Mouse (Mus musculus) midbrain, postnatal 0 days (tissue): ENCODE data around the gene Epha1. TPM values are rescaled to one million over a fixed set of nuclear protein-coding genes. Genes with fewer than 3 reads are reported as not detected.
A peak's percentile ranks its signal among the peaks of the same experiment; 100 is the strongest.

ENCODE experiments used
- ATAC-seq: fragments of 200-750 bp; cut with Nextera tagmentation; 2 replicates; pipeline ENCODE4 v1.8.0; 2017; ENCODE audit warnings: moderate number of reproducible peaks, mild to moderate bottlenecking, moderate TSS enrichment, moderate library complexity; ENCODE audit not compliant: low FRiP score
- DNase-seq: peaks from one replicate; pipeline ENCODE4 v3.0.0-alpha.2; 2015; ENCODE audit warnings: low spot score
- H3K27ac ChIP-seq: fragments of 300-500 bp; sonication (generic); 2 replicates; pipeline ENCODE4 v1.5.1; 2014; ENCODE audit warnings: low read depth, mild to moderate bottlenecking, low read length, mixed read lengths
- H3K27me3 ChIP-seq: fragments of 300-500 bp; sonication (generic); 2 replicates; pipeline ENCODE4 v1.6.1; 2014; ENCODE audit warnings: low read length, control low read depth, mixed read lengths; ENCODE audit not compliant: insufficient read depth
- H3K36me3 ChIP-seq: fragments of 300-500 bp; sonication (generic); 2 replicates; pipeline ENCODE4 v1.6.1; 2014; ENCODE audit warnings: low read length, control low read depth, mixed read lengths; ENCODE audit not compliant: insufficient read depth
- H3K4me1 ChIP-seq: fragments of 300-500 bp; sonication (generic); 2 replicates; pipeline ENCODE4 v1.6.1; 2014; ENCODE audit warnings: mild to moderate bottlenecking, control low read depth, antibody characterized with exemption, low read length, mixed read lengths; ENCODE audit not compliant: insufficient read depth
- H3K4me2 ChIP-seq: fragments of 300-500 bp; sonication (generic); 2 replicates; pipeline ENCODE4 v1.6.1; 2014; ENCODE audit warnings: low read depth, mild to moderate bottlenecking, low read length, mixed read lengths; ENCODE audit not compliant: poor library complexity, severe bottlenecking
- H3K4me3 ChIP-seq: fragments of 300-500 bp; sonication (generic); 2 replicates; pipeline ENCODE4 v1.5.1; 2014; ENCODE audit warnings: low read depth, mild to moderate bottlenecking, low read length, moderate library complexity
- H3K9ac ChIP-seq: fragments of 300-500 bp; sonication (generic); replicated peaks from 2 replicates; pipeline ENCODE4 v1.6.1; 2014; ENCODE audit warnings: mild to moderate bottlenecking, low read length, moderate library complexity, mixed read lengths; ENCODE audit not compliant: poor library complexity, severe bottlenecking
- H3K9me3 ChIP-seq: fragments of 300-500 bp; sonication (generic); 2 replicates; pipeline ENCODE4 v1.6.1; 2016; ENCODE audit warnings: low read length, control low read depth
- CTCF ChIP-seq: IDR thresholded peaks from 2 replicates; pipeline ENCODE4 v1.5.1; 2016; ENCODE audit warnings: antibody characterized with exemption, mild to moderate bottlenecking
- WGBS: fragments of 180-500 bp; shearing (Covaris S2); extraction: QIAGEN DNeasy Blood & Tissue Kit; methylation state at CpG from one replicate; pipeline ENCODE4 v1.1.7; 2014; 5-methylcytosine and 5-hydroxymethylcytosine counted together
- polyA plus RNA-seq: library from polyadenylated mRNA; unstranded; fragments of >200 nt; fragmentation: Nextera tagmentation; extraction: Ambion mirVana; gene quantifications from 2 replicates; pipeline ENCODE4 v1.2.1, GENCODE M21; 2015
- total RNA-seq: library from RNA; depleted of rRNA; stranded (reverse); fragments of >200 nt; gene quantifications from 2 replicates; pipeline ENCODE4 v1.2.3, GENCODE M21; 2014

Epha1 gene
- total and polyA plus RNA-seq, 2 experiments from 2014 or later: 0.58 to 0.71 TPM

- TF ChIP-seq CTCF: no peak
- peaks cover 4% of the 10 kb centered on the region; the same call in 1 of the 2 replicates for H3K4me1 ChIP-seq
- H3K9me3 ChIP-seq: no peaks in the 10 kb centered on the region
- no peaks in the 10 kb centered on the region for H3K36me3 ChIP-seq
- ATAC-seq (no peak), DNase-seq (no peak)
- H3K27me3 ChIP-seq: 0 out of 2 replicates have a peak, but pooled peaks cover 4% of the 10 kb centered on the region
- no peak overlapping the region for H3K9ac ChIP-seq
- no peak overlapping the region for H3K27ac ChIP-seq
- 26% methylated on average over 4 of the region's 4 CpGs for WGBS
- no peak overlapping the region for H3K4me3 ChIP-seq
- H3K4me2 ChIP-seq: no peak overlapping the region
These were observed 2.9 kb upstream of the Epha1 start for GRCm38 (mm10) chr6:42376016-42376415.

DNA sequence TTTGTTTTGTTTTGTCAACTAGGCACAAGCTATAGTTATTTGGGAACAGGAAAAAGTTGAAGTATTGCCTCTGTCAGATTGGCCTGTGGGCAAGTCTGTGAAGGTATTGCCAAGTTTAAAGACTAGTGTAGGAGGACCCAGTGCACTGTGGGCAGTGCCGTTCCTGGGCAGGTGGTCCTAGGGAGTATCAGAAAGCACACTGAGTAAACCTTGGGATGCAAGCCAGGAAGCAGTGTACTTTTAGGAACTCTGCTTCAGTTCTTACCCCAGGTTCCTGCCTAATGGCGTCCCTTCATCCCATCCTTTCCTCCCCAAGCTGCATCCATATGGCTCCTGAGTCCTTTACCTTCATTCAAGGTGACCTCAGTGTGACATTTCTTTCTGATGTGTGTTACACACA lies 2.1 kb upstream of the Epha1 start:
- Histone ChIP-seq H3K27ac (no peak overlapping the region), H3K36me3 (no peaks in the 10 kb centered on the region), H3K9me3 (no peaks in the 10 kb centered on the region), H3K9ac (no peak overlapping the region), H3K27me3 (0 out of 2 replicates have a peak, but pooled peaks cover 4% of the 10 kb centered on the region), H3K4me1 (peaks cover 4% of the 10 kb centered on the region; the same call in 1 of the 2 replicates), H3K4me3 (no peak overlapping the region), H3K4me2 (no peak overlapping the region)
- no peak for TF ChIP-seq CTCF
- no peak for ATAC-seq
- 86% methylated on average over 2 of the region's 2 CpGs for WGBS
- DNase-seq: no peak

DNA sequence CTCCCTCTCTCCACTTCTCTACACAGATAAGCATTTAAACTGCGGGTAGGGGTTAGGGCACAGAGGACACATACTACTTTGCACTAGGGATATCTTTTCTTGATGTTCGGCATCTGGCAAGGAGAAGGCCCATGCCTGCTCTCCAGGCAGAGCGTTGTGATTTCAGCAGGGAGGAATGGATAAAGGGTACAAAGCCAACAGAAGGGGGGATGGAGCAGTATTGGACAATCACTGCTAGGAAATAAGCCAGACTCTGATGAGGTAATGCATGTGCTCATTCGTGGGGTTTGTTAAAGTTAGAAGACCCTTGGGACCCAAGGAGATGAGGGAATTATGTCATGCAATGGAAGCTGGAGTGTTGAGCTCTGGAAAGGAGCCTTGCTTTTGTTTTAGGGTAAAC lies 1.6 kb upstream of the Epha1 start:
- ATAC-seq (no peak), DNase-seq (no peak)
- Histone ChIP-seq H3K9ac (no peak overlapping the region), H3K4me2 (no peak overlapping the region), H3K4me3 (no peak overlapping the region), H3K27me3 (0 out of 2 replicates have a peak, but pooled peaks cover 4% of the 10 kb centered on the region), H3K4me1 (peaks cover 4% of the 10 kb centered on the region; the same call in 1 of the 2 replicates), H3K27ac (no peak overlapping the region), H3K9me3 (no peaks in the 10 kb centered on the region), H3K36me3 (no peaks in the 10 kb centered on the region)
- TF ChIP-seq CTCF: no peak
- 78% methylated on average over 4 of the region's 4 CpGs for WGBS

- WGBS: 41% methylated on average over 7 of the region's 7 CpGs
- Histone ChIP-seq H3K36me3 (no peaks in the 10 kb centered on the region), H3K9ac (no peak overlapping the region), H3K4me1 (peaks cover 4% of the 10 kb centered on the region; the same call in 1 of the 2 replicates), H3K4me2 (peak overlapping the region; percentile 90), H3K27ac (no peak overlapping the region), H3K27me3 (0 out of 2 replicates have a peak, but pooled peaks cover 4% of the 10 kb centered on the region), H3K9me3 (no peaks in the 10 kb centered on the region), H3K4me3 (peak overlapping the region; percentile 43)
- no peak for TF ChIP-seq CTCF
- ATAC-seq (no peak; the same call in 1 of the 2 replicates), DNase-seq (no peak)
These were observed 782 bp upstream of the Epha1 start for GRCm38 (mm10) chr6:42373669-42374430.

DNA sequence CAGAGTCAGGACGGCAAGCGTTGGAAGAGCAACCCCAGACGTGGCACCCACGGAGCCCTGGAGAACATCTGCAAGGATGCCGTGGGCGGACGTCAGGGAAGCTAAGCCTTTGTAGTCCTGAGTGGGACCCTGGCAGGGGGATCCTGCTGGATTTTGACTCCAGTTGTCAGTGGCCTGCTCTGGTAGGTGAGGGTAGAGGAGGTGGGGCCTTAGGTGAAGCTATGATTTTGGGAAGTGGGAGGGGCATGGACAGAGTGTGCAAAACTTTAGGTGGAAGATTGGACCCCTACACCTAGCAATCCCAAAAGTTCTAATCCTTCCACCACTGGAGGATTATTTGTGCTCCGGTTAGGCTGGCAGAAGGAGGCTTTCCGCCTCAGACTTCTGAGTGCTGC lies 650 bp downstream of the Epha1 start:
- Histone ChIP-seq H3K4me2 (peak overlapping the region; percentile 90), H3K27ac (no peak overlapping the region), H3K9ac (no peak overlapping the region), H3K36me3 (no peaks in the 10 kb centered on the region), H3K27me3 (0 out of 2 replicates have a peak, but pooled peaks cover 4% of the 10 kb centered on the region), H3K9me3 (no peaks in the 10 kb centered on the region), H3K4me3 (peak overlapping the region; percentile 43; the same call in 1 of the 2 replicates), H3K4me1 (peaks cover 4% of the 10 kb centered on the region; the same call in 1 of the 2 replicates)
- peak; percentile 31; the same call in 1 of the 2 replicates for ATAC-seq
- DNase-seq: no peak
- no peak for TF ChIP-seq CTCF
- 35% methylated on average over 9 of the region's 9 CpGs for whole genome bisulfite sequencing

- ATAC-seq: no peak
- H3K9ac ChIP-seq: no peak overlapping the region
- 0 out of 2 replicates have a peak, but pooled peaks cover 4% of the 10 kb centered on the region for H3K27me3 ChIP-seq
- H3K4me2 ChIP-seq: no peak overlapping the region
- H3K9me3 ChIP-seq: no peaks in the 10 kb centered on the region
- H3K36me3 ChIP-seq: no peaks in the 10 kb centered on the region
- H3K4me3 ChIP-seq: no peak overlapping the region
- no peak overlapping the region for H3K27ac ChIP-seq
- DNase-seq: no peak
- 20% methylated on average over 3 of the region's 3 CpGs for WGBS
- no peak for TF ChIP-seq CTCF
- peaks cover 4% of the 10 kb centered on the region; the same call in 1 of the 2 replicates for H3K4me1 ChIP-seq
These were observed 1.1 kb downstream of the Epha1 start for GRCm38 (mm10) chr6:42372001-42372400.
